Mouse (Mus musculus): ENCODE measurements at regions not wholly inside any gene's neighbourhood (a gene's known extent, or its start where the extent isn't known, plus 50 kb on each side); places are given as distances from the start of the nearest gene placed in this dataset.

DNA sequence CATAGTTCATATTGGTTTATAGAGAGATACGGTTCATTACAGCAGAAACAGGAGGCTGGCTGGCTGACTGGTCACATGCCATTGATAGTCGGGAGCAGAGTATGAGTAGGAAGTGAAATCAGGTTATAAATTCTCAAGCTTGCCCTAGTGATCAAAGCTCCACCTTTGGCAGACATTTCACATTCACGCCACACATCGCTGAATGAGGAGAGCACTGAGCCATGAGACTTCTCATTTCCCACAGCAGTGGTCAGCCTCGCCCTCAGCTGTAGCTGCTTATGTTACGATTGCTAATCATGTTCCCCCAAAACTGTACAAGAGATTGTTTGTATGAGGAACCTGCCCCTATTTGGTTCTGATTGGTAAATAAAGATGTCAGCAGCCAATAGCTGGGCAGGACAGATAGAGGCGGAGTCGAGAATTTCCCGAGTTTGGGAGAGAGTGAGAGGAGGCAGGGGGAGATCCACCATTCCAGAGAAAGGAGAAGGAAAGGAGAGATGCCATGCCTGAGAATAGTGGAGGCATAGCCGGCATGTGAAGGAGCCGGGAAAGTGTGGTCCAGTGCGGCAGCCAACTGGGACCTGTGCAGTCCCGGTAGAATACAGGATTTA lies 333.5 kb downstream of the Phf3 start:
- no peak for DNase-seq (ENCODE audit: low spot score)

DNA sequence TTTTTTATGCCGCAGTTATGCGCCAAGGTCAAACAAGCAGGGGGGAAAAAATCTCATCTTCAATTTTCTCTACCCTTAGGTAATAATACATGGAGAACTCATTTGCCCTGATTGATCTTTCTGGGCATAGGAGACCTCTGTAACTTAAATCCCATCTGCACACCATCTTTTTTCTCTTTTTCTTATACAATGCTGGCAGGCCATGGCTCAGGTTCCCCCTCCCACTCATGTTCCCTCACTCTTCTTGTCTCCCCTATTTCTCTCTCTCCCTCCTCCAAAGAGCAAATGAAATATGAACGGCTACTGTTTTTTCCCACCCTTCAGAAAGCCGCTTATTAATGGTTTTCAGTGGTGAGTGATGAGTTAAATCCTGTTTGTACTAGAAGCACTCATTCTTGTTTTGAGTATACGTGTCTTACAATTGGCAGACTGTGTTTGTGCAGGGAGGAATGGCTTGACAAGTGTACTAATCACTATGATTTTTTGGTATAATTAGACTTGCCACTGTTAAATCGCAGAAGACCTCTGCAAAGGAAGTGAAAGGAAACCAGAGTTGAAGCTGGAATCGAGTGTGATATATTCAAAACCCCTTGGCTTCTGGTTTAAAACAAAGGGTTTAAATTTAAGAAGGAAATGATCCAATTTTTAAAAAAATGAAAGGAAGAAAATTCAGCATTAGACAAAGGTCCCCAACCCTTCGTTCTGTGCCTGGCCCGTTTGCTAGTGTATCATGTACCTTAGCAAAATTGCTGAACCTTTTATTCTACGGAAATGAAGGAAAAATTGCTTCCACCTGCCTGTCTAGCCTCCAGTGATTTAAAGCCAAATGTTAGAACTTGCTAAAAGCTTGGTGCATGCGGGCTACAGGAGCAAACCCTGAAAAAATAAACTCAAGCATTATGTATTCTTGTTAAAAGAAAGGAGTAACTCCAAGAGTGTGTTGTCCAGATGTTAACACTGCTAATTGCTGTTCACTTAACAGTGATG lies 336.4 kb downstream of the Phf3 start:
- DNase-seq (ENCODE audit: low spot score): no peak

DNA sequence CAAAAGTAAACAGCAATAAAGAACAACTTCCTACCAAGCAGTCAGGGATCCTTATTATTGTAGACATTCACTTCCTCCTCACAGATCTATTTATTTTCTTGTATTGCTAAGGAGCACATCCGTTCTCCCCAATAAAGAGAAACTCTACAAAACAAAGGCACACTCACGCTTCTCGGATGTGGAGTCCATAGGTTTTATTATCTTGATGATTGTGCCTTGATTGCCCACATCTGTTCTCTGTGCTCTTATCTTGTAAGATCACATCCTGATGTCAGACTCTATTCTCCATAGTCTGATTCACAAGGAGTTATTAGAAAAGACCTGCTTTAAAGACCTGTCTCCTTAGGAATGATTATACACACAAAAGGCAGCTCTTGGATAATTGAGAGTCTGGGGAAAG lies 356.4 kb downstream of the Phf3 start:
- no peak for DNase-seq (ENCODE audit: low spot score)

DNA sequence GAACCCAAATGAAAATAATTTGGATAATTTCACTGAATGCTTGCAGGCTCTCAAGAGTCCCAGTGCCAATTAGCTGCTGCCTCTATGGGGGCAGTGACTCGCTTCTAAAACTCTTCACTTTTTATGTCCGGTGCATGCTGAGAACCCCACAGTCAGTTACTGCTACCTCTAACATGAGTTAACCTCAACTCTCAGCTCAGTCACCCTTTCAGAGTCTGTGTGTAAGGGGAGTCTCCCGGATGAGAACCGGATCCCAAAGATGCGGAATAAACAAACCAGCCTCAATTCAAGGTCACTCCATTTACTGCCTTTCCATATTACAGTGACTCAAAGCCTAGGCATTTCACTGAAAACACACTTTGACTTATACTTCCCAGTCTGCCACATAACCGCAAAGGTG lies 357.9 kb downstream of the Phf3 start:
- DNase-seq (ENCODE audit: low spot score): no peak

DNA sequence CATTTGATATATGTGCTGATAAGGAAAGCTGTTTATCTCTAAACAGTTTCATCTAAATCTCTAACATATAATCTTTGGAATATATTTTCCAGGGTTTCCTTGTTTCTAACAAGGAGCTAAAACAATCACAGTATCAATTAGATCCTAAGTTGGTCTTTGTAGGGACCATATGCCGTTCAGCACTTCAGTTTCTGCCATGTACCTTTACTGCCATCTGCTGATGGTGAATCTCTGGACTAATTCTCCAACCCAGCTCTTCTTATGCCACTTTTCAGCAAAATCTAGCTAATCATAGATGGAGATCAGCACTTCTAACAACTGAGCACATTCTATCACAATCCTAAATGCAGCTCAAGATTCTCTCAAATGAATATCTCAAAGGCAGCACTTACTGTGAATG lies 370.5 kb downstream of the Phf3 start:
- DNase-seq (ENCODE audit: low spot score): no peak

DNA sequence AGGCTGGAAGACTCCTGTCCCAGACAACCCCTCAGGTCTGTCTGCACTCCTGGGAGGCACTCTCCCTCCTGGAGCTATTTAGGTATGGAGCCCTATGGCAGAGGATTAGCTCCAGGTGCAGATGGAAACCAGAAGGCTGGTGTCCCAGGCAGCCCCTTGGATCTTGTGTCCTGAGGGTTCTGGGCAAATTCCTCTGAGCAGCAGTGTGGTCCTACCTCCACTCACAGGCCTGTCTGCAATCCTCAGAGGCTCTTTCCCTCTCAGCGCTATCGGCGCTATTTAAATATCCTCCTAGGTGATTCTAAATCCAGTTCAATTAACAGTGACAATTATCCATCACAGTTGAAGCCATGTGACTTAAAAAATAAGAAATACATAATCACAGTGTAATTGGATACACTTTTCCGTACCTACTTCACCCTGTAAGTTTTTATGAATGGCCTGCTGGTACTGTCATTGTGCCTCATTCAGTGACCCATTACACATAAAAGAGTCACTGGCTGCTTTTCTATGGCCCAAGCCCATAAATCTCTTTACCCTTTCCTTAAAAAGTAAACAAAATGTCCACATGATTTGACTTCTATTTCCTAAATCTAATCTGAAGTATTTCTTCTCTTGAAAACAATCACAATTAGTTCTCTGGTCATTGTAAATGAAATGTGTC lies 413.3 kb downstream of the Phf3 start:
- DNase-seq (ENCODE audit: low spot score): no peak

DNA sequence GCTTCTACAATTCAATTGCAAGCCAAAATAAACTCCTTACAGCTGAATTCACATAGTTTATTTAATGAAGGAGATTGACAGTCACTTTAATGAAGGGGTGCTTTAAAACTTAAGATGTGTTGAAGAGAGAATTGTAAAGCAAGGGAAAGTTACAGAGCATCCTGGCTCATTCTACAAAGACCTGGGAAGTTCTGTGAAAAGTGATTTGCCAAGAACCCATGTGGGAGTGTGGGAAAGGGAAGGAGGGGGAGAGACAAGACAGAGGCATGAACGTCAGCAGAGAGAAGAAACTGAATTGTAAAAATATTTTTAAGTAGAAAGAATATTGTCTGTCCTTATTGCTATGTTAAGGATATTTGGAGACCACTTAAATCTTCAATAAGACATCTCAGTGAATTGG lies 435.8 kb downstream of the Phf3 start:
- no peak for DNase-seq (ENCODE audit: low spot score)

DNA sequence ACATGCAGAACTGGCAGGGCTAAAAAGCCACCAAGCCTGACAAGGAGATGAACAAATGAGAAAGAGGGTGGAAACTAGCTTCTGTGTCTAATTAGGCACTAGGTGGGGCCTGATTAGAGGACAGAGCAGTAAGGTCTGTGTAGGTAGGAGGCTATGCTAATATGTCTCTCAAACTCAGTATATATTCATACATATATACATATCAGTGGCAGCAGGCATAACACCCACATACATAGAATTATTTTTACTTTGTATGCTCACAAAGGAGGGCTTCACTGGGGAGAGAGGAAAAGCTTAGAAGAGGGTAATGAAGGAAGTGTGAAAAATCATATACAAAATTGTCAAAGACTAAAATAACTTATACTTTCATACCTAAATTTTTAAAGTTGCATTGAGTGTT lies 457.1 kb downstream of the Phf3 start:
- DNase-seq (ENCODE audit: low spot score): no peak

DNA sequence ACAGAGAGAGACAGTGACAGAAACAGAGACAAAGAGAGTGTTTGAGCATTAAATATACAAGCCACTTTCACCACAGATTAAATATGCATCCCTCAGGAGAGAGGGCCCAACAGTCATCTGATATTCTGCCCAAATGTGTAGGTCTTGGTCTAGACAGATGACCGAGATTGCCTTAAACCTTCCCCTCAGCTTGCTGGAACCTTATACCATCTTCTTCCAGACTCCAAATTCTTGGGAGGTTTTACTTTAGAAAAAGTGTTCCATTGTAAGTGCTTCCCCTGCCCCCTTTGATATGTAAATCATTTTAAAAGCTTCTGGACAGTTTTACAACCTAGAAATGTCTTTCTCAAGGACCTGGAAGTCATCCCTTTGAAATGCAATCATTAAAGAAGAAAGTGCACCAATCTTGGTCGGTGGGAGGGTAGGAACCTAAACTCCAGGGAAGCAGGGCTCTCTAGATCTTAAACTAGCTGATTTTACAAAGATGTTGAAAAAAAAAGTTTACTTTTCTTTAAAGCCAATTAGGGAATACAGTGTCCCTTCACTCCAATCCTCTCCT lies 458.8 kb downstream of the Phf3 start:
- no peak for DNase-seq (ENCODE audit: low spot score)

All from urinary bladder, postnatal 25 days (tissue).